Mouse (Mus musculus) cortical plate, adult 2 months (tissue): ENCODE data around the gene Cyp39a1. TPM values are rescaled to one million over a fixed set of nuclear protein-coding genes. Genes with fewer than 3 reads are reported as not detected.

Experiments used
- H3K27ac ChIP-seq: fragments of 200-500 bp; 2 replicates; pipeline ENCODE4 v1.5.1; 2012; ENCODE audit warnings: low read length, control low read depth, inconsistent platforms; ENCODE audit not compliant: insufficient read depth
- H3K4me1 ChIP-seq: fragments of 200-500 bp; 2 replicates; pipeline ENCODE4 v1.6.1; 2011; ENCODE audit warnings: low read length; ENCODE audit not compliant: control insufficient read depth, insufficient read depth
- H3K4me3 ChIP-seq: fragments of 200-500 bp; 2 replicates; pipeline ENCODE4 v1.5.1; 2011; ENCODE audit warnings: mild to moderate bottlenecking, low read length, control low read depth; ENCODE audit not compliant: insufficient read depth
- CTCF ChIP-seq: fragments of 200-500 bp; IDR thresholded peaks from 2 replicates; pipeline ENCODE4 v1.5.1; 2011; ENCODE audit warnings: mild to moderate bottlenecking, control low read depth, low read length; ENCODE audit not compliant: insufficient read depth; ENCODE audit errors: extremely low read depth
- POLR2A ChIP-seq: fragments of 200-500 bp; IDR thresholded peaks from 2 replicates; pipeline ENCODE4 v1.6.1; 2011; ENCODE audit warnings: mild to moderate bottlenecking, low read length, control low read depth; ENCODE audit not compliant: insufficient read depth; ENCODE audit errors: extremely low read depth
- polyA plus RNA-seq: library from polyadenylated mRNA; depleted of rRNA; stranded (reverse); fragments of >200 nt; gene quantifications from 2 replicates; pipeline ENCODE4 v1.2.3, GENCODE M21; 2012; rRNA removed

Cyp39a1 gene
- polyA plus RNA-seq, 1 experiment, result 2.8 TPM

DNA sequence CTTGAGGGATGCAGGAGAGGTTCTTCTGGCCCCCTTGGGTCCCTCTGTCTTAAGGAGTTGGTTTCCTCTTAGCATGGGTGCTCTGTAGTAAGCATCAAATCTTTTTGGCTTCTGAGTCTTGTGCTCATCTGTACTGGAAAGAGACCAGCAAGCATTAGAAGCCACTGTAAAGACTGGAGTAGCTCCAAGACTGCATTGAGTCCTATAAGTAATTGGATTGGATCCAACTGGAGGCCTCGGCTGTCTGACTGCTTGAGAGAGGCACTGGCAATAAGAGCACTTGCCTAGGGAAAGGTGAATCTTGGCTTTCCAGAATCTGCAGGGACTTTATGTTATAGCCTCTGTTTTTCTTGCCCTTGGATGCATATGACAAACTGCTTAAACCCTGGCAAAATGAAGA is 85.6 kb downstream of the Cyp39a1 start:
- no peaks in the 10 kb centered on the region for H3K4me1 ChIP-seq
- no peak overlapping the region for H3K27ac ChIP-seq
- H3K4me3 ChIP-seq, result no peak overlapping the region
- TF ChIP-seq POLR2A, result no peak
- TF ChIP-seq CTCF, result no peak

GRCm38 (mm10) chr17:43754687-43755086 is 87.5 kb downstream of the Cyp39a1 start:
- TF ChIP-seq CTCF, result no peak
- TF ChIP-seq POLR2A, result no peak
- H3K4me1 ChIP-seq, result no peaks in the 10 kb centered on the region
- no peak overlapping the region for H3K4me3 ChIP-seq
- no peak overlapping the region for H3K27ac ChIP-seq

DNA sequence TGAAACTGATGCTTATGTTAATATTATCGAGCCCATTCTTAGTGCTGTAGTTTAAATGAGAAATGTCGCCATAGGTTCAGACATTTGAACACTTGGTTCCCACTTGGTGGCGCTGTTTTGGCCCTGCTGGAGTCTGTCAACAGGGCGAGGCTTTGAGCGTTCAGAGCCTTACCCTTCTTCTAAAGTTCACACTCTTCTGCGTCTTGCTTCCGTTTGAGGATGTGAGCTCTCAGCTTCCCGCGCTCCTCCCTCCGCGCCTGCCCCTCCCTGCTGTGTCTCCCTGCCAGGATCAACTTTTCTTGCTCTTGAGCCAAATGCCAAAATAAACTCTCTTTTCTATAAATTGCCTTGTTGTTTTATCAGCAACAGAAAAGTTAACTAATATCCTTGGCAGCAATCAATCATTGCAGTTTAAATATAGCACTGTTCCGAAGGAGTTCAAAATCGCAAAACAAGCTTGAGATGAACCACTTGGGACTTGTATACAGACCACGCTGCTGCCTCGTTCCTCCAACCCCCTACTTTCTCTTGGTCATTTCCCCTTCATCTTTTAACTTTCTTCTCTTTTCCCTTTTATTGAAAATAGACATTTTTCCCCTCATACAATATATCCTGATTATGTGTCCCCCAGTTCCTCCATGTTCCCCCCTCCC is 91.5 kb downstream of the Cyp39a1 start:
- H3K4me3 ChIP-seq, result no peak overlapping the region
- no peak overlapping the region for H3K27ac ChIP-seq
- TF ChIP-seq POLR2A (no peak), CTCF (no peak)
- H3K4me1 ChIP-seq, result no peaks in the 10 kb centered on the region

- no peak for TF ChIP-seq POLR2A
- TF ChIP-seq CTCF, result no peak
- Histone ChIP-seq H3K27ac (no peak overlapping the region), H3K4me3 (no peak overlapping the region), H3K4me1 (no peaks in the 10 kb centered on the region; the same call in 1 of the 2 replicates)
These were observed 117.3 kb downstream of the Cyp39a1 start for GRCm38 (mm10) chr17:43784531-43784930.

DNA sequence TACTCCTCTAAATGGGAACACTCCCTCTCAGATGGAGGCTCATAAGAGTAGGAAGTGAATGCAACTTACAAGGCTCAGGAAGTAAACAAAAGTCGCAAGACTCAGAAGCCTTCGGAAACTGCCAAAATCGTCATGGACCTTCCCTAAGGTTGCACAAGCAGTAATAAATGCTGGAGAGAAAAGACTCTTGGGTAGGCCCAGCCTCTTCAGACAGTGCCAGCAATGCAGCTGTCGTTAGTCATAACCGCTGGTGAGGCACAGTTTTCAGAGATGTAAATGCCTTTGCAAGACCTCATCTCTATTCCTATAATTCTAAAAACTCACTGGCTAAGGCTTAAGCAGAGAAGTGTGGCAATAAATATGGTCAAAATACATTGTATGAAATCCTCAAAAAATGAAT is 121.0 kb downstream of the Cyp39a1 start:
- Histone ChIP-seq H3K4me3 (no peak overlapping the region), H3K27ac (no peak overlapping the region)

DNA sequence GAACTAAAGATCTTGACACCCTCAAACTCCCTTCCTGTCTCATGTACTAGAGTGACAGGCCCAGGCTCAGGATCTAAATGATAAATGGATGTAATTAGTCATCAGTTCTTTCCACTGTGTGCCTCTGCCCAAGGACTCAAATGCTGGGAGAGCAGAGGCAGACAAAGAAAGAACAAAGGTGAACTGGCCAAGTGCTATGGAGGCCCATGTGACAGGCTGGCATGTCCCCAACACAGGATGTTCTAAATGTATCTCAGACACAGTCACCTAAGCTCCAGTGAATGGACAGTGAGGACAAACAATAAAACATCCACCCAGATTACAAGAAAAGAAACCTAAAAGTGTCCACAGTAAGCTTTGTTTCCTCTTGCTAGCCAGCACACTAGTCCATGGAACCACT is 122.2 kb downstream of the Cyp39a1 start:
- Histone ChIP-seq H3K4me1 (no peaks in the 10 kb centered on the region; the same call in 1 of the 2 replicates), H3K27ac (no peak overlapping the region), H3K4me3 (no peak overlapping the region)
- TF ChIP-seq POLR2A (no peak), CTCF (no peak)

More for the DNA sequence above, 121.0 kb downstream of the Cyp39a1 start:
- no peaks in the 10 kb centered on the region; the same call in 1 of the 2 replicates for H3K4me1 ChIP-seq
- TF ChIP-seq POLR2A (no peak), CTCF (no peak)

DNA sequence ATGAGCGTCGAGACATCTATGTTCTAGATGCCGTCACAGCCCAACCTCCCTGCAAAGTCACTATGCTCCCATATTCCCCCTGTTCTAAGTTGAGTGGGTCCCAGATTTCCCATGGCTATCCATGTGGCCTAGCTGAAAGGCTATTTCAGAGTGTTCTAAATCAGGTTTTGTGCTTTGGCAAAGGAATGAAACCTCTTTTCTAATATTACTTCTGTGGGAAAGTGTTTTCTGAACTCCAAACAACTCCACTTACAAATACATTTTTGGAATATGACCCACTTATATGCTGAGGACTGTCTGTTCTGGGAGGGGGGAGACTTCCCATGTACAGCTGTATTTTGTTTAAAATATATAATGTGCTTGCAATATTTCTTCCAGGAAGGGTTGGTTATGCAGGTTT is 124.5 kb downstream of the Cyp39a1 start:
- no peak for TF ChIP-seq CTCF
- TF ChIP-seq POLR2A, result no peak
- Histone ChIP-seq H3K4me3 (no peak overlapping the region), H3K4me1 (no peaks in the 10 kb centered on the region), H3K27ac (no peak overlapping the region)

DNA sequence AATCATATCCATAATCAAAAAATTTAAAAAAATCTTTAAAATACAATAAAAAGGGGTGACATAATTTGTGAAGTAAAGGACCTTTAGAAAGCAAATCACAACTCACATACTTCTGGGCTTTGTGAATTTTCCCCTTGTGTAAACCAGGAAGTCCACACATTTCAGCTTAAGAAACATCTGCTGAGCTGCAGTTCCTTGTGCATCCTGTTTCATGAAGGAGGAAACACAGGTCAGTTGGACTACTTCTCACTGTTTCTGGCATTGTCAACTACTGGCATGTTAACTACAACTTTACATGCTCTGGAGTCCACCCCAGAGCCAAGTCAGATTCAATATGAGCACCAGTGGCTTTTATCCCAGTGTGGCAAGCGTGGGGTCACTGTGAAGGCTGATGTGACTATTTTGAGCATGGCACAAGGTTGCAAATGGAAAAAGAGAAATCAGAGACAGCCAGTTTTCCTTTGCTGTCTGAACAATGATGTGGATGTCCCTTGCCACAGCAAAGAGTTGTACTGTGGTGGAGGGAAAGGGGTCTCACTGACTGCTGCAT is 127.6 kb downstream of the Cyp39a1 start:
- Histone ChIP-seq H3K27ac (no peak overlapping the region), H3K4me3 (no peak overlapping the region), H3K4me1 (no peaks in the 10 kb centered on the region)
- no peak for TF ChIP-seq POLR2A

Other genes starting within 250 kb of the Cyp39a1 start
- 0.02 TPM in 1 of 2 replicates, not detected in the other for gene Mep1a, start 164.6 kb upstream of the Cyp39a1 start, polyA plus RNA-seq
- gene Ankrd66, start 123.8 kb upstream of the Cyp39a1 start, polyA plus RNA-seq, result 0.44 and 0.75 TPM in 2 replicates
- gene Pla2g7, start 99.3 kb upstream of the Cyp39a1 start, polyA plus RNA-seq, result 137 and 139 TPM in 2 replicates
- gene Tdrd6, start 37.1 kb upstream of the Cyp39a1 start, polyA plus RNA-seq, result 1.4 and 1.5 TPM in 2 replicates
- gene Slc25a27, start 211 bp upstream of the Cyp39a1 start, polyA plus RNA-seq, result 51.5 and 58.2 TPM in 2 replicates
- 167 and 194 TPM in 2 replicates for gene Rcan2, start 133.9 kb downstream of the Cyp39a1 start, polyA plus RNA-seq